Mouse (Mus musculus) C2C12 (cell line): ENCODE measurements around the gene Ebpl.

Experiments used
- CTCF ChIP-seq: IDR thresholded peaks from one replicate; pipeline ENCODE4 v1.5.1; 2011; ENCODE audit not compliant: control insufficient read depth, insufficient read depth, insufficient read length
- MAX ChIP-seq: IDR thresholded peaks from one replicate; pipeline ENCODE4 v1.6.1; 2011; ENCODE audit warnings: mild to moderate bottlenecking, control low read depth
- USF1 ChIP-seq: IDR thresholded peaks from one replicate; pipeline ENCODE4 v1.6.1; 2011; ENCODE audit warnings: low read depth, mild to moderate bottlenecking, control low read depth, moderate library complexity

DNA sequence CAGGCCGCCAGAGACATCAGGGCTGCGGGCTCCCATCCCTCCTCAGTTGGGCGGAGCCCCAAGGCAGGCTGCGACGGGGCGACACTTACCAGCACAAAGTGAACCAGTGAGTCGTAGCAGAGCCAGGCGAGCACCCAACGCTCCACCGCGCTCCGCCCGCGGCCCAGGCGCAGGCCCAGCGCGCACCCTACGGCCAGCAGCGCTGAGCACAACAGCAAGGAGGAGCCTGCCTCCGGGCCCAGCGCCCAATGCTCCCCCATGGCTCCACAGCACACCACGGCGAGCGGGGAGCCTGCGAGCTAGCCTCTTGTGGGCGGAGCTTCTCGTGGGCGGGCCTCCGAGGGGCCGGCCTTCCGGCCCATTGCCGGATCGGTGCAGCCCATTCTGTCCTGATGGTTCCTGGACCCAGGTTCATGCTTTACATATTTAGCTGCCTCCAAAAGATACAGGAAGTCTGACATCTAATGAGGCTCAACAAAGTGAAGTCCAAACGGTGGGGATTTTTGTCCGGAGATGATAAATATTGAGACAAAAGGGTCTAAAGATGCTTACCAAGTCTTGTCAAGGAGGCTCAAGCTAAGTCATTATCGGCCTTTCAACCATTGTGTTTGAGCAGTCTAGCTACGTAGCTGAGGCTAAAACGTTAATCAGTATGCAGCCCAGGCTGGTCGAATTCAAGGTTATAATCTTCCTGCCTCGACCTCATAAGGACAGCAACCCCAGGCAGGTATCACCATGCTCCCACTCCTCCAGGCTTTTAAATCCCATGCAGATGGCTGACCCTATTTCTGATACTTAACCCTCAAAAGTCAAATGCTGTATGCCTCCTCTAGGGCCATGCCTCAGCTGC, at the start of gene Ebpl:
- TF ChIP-seq CTCF (no peak), USF1 (no peak), MAX (no peak)
